Mouse (Mus musculus) limb, embryonic 10.5 days (tissue): ENCODE data around the gene Plekhh3. TPM values are rescaled to one million over a fixed set of nuclear protein-coding genes. Genes with fewer than 3 reads are reported as not detected.

Source experiments
- microRNA-seq: library from miRNA; unstranded; fragments of <30 nt; microRNA quantifications from one replicate; pipeline ENCODE4, GENCODE M21; 2017
- polyA plus RNA-seq: library from polyadenylated mRNA; unstranded; fragments of >200 nt; fragmentation: Nextera tagmentation; extraction: Ambion mirVana; gene quantifications from 2 replicates; pipeline ENCODE4 v1.2.1, GENCODE M21; 2016

Gene Plekhh3
- polyA plus RNA-seq, 1 experiment from 2014 or later = 3.0 TPM

Small RNA genes within 50 kb of the gene (microRNA-seq; reads per million reads assigned to microRNA genes)
- gene Gm27626 = not detected

Other genes with a start within 250 kb of the Plekhh3 start
- 20.7 and 30.2 TPM in 2 replicates for gene Stat3, start 231.8 kb downstream of the Plekhh3 start, polyA plus RNA-seq
- 21.9 and 24.6 TPM in 2 replicates for gene Cavin1, start 200.5 kb downstream of the Plekhh3 start, polyA plus RNA-seq
- gene Atp6v0a1, start 161.9 kb downstream of the Plekhh3 start, polyA plus RNA-seq = 28.1 and 30.2 TPM in 2 replicates
- gene Naglu, start 101.3 kb downstream of the Plekhh3 start, polyA plus RNA-seq = 4.9 and 5.9 TPM in 2 replicates
- not detected in 2 replicates for gene Hsd17b1, start 92.9 kb downstream of the Plekhh3 start, polyA plus RNA-seq
- gene Coasy, start 88.8 kb downstream of the Plekhh3 start, polyA plus RNA-seq = 42.3 and 45.3 TPM in 2 replicates
- 41.3 and 49.6 TPM in 2 replicates for gene Mlx, start 84.1 kb downstream of the Plekhh3 start, polyA plus RNA-seq
- 73.1 and 74.0 TPM in 2 replicates for gene Psmc3ip, start 75.9 kb downstream of the Plekhh3 start, polyA plus RNA-seq
- 17.8 and 17.9 TPM in 2 replicates for gene Retreg3, start 51.5 kb downstream of the Plekhh3 start, polyA plus RNA-seq
- 145 and 158 TPM in 2 replicates for gene Tubg1, start 51.4 kb downstream of the Plekhh3 start, polyA plus RNA-seq
- gene Tubg2, start 15.4 kb downstream of the Plekhh3 start, polyA plus RNA-seq = 2.5 and 3.0 TPM in 2 replicates
- 0.04 and 0.09 TPM in 2 replicates for gene Cntnap1, start 828 bp downstream of the Plekhh3 start, polyA plus RNA-seq
- gene Ccr10, start 4.1 kb upstream of the Plekhh3 start, polyA plus RNA-seq = not detected in 2 replicates
- gene Ezh1, start 55.1 kb upstream of the Plekhh3 start, polyA plus RNA-seq = 10.1 and 13.6 TPM in 2 replicates
- 54.2 and 61.5 TPM in 2 replicates for gene Ramp2, start 74.7 kb upstream of the Plekhh3 start, polyA plus RNA-seq
- gene Vps25, start 82.4 kb upstream of the Plekhh3 start, polyA plus RNA-seq = 118 and 127 TPM in 2 replicates
- gene Wnk4, start 89.2 kb upstream of the Plekhh3 start, polyA plus RNA-seq = 4.7 and 6.2 TPM in 2 replicates
- gene Cntd1, start 107.7 kb upstream of the Plekhh3 start, polyA plus RNA-seq = 1.1 TPM in 2 replicates
- 187 and 192 TPM in 2 replicates for gene Coa3, start 107.8 kb upstream of the Plekhh3 start, polyA plus RNA-seq
- gene Becn1, start 130.9 kb upstream of the Plekhh3 start, polyA plus RNA-seq = 148 TPM in 2 replicates
- 210 and 214 TPM in 2 replicates for gene Psme3, start 144.9 kb upstream of the Plekhh3 start, polyA plus RNA-seq
- 2.7 and 2.8 TPM in 2 replicates for gene Aoc2, start 153.7 kb upstream of the Plekhh3 start, polyA plus RNA-seq
- 0.03 TPM in 1 of 2 replicates, not detected in the other for gene Aoc3, start 159.3 kb upstream of the Plekhh3 start, polyA plus RNA-seq
- not detected in 2 replicates for gene G6pc, start 196.2 kb upstream of the Plekhh3 start, polyA plus RNA-seq
- gene Aarsd1, start 246.3 kb upstream of the Plekhh3 start, polyA plus RNA-seq = 106 and 111 TPM in 2 replicates